Mouse (Mus musculus) ES-CJ7 (cell line): ENCODE data around the gene Ttc6.

Source experiments
- DNase-seq: peaks from one replicate; pipeline ENCODE4 v3.0.0; 2011; ENCODE audit warnings: low read depth, low spot score

Ttc6 gene

GRCm38 (mm10) chr12:57545371-57546241 is 18.3 kb upstream of the Ttc6 start:
- peak; percentile 50 for DNase-seq

- DNase-seq, result peak; percentile 55
Observed at GRCm38 (mm10) chr12:57546415-57547201, 17.3 kb upstream of the Ttc6 start, which contains the start of gene Foxa1. Gene Foxa1 (minus strand): TSS chr12:57546916.

GRCm38 (mm10) chr12:57547890-57548289 is 16.0 kb upstream of the Ttc6 start:
- DNase-seq, result no peak

- peak; percentile 68 for DNase-seq
Observed at GRCm38 (mm10) chr12:57548352-57548980, 15.4 kb upstream of the Ttc6 start.

GRCm38 (mm10) chr12:57548981-57549666 is 14.8 kb upstream of the Ttc6 start:
- DNase-seq, result peak; percentile 53

- no peak for DNase-seq
Observed at GRCm38 (mm10) chr12:57549667-57550160, 14.2 kb upstream of the Ttc6 start.

- DNase-seq, result no peak
Observed at GRCm38 (mm10) chr12:57550181-57550808, 13.6 kb upstream of the Ttc6 start.

- no peak for DNase-seq
Observed at GRCm38 (mm10) chr12:57550881-57551280, 13.0 kb upstream of the Ttc6 start.

GRCm38 (mm10) chr12:57552286-57552685 is 11.6 kb upstream of the Ttc6 start:
- DNase-seq, result no peak

- no peak for DNase-seq
Observed at GRCm38 (mm10) chr12:57554091-57554490, 9.8 kb upstream of the Ttc6 start.

GRCm38 (mm10) chr12:57571773-57572172 is 7.9 kb downstream of the Ttc6 start:
- no peak for DNase-seq

GRCm38 (mm10) chr12:57572415-57572814 is 8.5 kb downstream of the Ttc6 start:
- DNase-seq, result no peak

GRCm38 (mm10) chr12:57575931-57576628 is 12.2 kb downstream of the Ttc6 start:
- DNase-seq, result peak; percentile 57

- DNase-seq, result no peak
Observed at GRCm38 (mm10) chr12:57607624-57608023, 43.7 kb downstream of the Ttc6 start.

- DNase-seq, result no peak
Observed at GRCm38 (mm10) chr12:57615137-57615536, 51.2 kb downstream of the Ttc6 start.

GRCm38 (mm10) chr12:57622030-57622429 is 58.1 kb downstream of the Ttc6 start:
- peak; percentile 37 for DNase-seq

- DNase-seq, result no peak
Observed at GRCm38 (mm10) chr12:57623264-57623663, 59.4 kb downstream of the Ttc6 start.

- no peak for DNase-seq
Observed at GRCm38 (mm10) chr12:57624011-57624608, 60.2 kb downstream of the Ttc6 start.

- no peak for DNase-seq
Observed at GRCm38 (mm10) chr12:57650011-57650410, 86.1 kb downstream of the Ttc6 start.

- no peak for DNase-seq
Observed at GRCm38 (mm10) chr12:57650677-57651076, 86.8 kb downstream of the Ttc6 start.
